Mouse (Mus musculus) CH12.LX (cell line): ENCODE results near the gene Tgfa. TPM values are rescaled to one million over a fixed set of nuclear protein-coding genes. Genes with fewer than 3 reads are reported as not detected.

Source experiments
- DNase-seq: peaks from one replicate; pipeline ENCODE4 v3.0.0-alpha.2; 2013; ENCODE audit errors: extremely low read depth
- H3K27ac ChIP-seq: 2 replicates; pipeline ENCODE4 v1.5.1; 2012; ENCODE audit warnings: low read depth, mild to moderate bottlenecking, control low read depth, moderate library complexity; ENCODE audit not compliant: insufficient read depth
- H3K27me3 ChIP-seq: replicated peaks from 2 replicates; pipeline ENCODE3; 2012; ENCODE audit warnings: inconsistent platforms
- H3K36me3 ChIP-seq, 2 experiments: replicated peaks in 1 of 2; 2 replicates each; pipeline versions ENCODE3 to v1.6.1; 2012; ENCODE audit warnings: inconsistent platforms in 1 of 2, low read length in 1 of 2, mild to moderate bottlenecking in 1 of 2, mixed read lengths in 1 of 2, moderate library complexity in 1 of 2; ENCODE audit not compliant: control insufficient read depth in 1 of 2, insufficient read depth in 1 of 2
- H3K4me1 ChIP-seq, 2 experiments: 2 replicates each; pipeline ENCODE4 v1.6.1; 2012; ENCODE audit warnings: inconsistent platforms in 1 of 2, moderate library complexity in 1 of 2; ENCODE audit not compliant: insufficient read depth in 2 of 2, control insufficient read depth in 1 of 2
- H3K4me2 ChIP-seq: 2 replicates; pipeline ENCODE4 v1.6.1; 2012; ENCODE audit warnings: low read depth, mild to moderate bottlenecking, control low read depth; ENCODE audit not compliant: poor library complexity, insufficient read depth, severe bottlenecking
- H3K4me3 ChIP-seq, 3 experiments: fragments of 150-350 bp in 1 of 3; sonication (generic) in 1 of 3; replicated peaks in 1 of 3; 2 replicates each; pipeline versions ENCODE3 to v1.5.1; 2011 to 2012; ENCODE audit warnings: low read depth in 2 of 3, low read length in 2 of 3, mild to moderate bottlenecking in 2 of 3, moderate library complexity in 2 of 3, control low read depth in 1 of 3, improper control_type of control experiment in 1 of 3, inconsistent platforms in 1 of 3, mixed read lengths in 1 of 3; ENCODE audit not compliant: poor library complexity in 1 of 3
- H3K79me2 ChIP-seq: replicated peaks from 2 replicates; pipeline ENCODE4 v1.6.1; 2012; ENCODE audit warnings: mild to moderate bottlenecking, moderate library complexity; ENCODE audit not compliant: control insufficient read depth, poor library complexity, insufficient read depth, severe bottlenecking; ENCODE audit errors: extremely low read depth
- H3K9ac ChIP-seq: 2 replicates; pipeline ENCODE4 v1.6.1; 2012; ENCODE audit warnings: low read depth, mild to moderate bottlenecking, control low read depth, moderate library complexity; ENCODE audit not compliant: insufficient read depth
- H3K9me3 ChIP-seq: replicated peaks from 2 replicates; pipeline ENCODE3; 2012; ENCODE audit warnings: low read length, inconsistent platforms, mixed read lengths
- CHD1 ChIP-seq: IDR thresholded peaks from 2 replicates; pipeline ENCODE4 v1.6.1; 2012; ENCODE audit warnings: low read depth, low read length, improper control_type of control experiment, inconsistent platforms
- CTCF ChIP-seq, 2 experiments: IDR thresholded peaks in 1 of 2; conservative IDR thresholded peaks in 1 of 2; 2 replicates each; pipeline ENCODE4 v1.5.1; 2011 to 2012; ENCODE audit warnings: low read depth in 2 of 2, low read length in 2 of 2, improper control_type of control experiment in 1 of 2, inconsistent platforms in 1 of 2, mild to moderate bottlenecking in 1 of 2, moderate library complexity in 1 of 2
- E2F4 ChIP-seq: IDR thresholded peaks from 2 replicates; pipeline ENCODE4 v1.6.1; 2011; ENCODE audit warnings: low read depth, low read length, improper control_type of control experiment; ENCODE audit not compliant: insufficient replicate concordance
- EP300 ChIP-seq: IDR thresholded peaks from 2 replicates; pipeline ENCODE4 v1.6.1; 2011; ENCODE audit warnings: low read length, improper control_type of control experiment
- ETS1 ChIP-seq: conservative IDR thresholded peaks from 2 replicates; pipeline ENCODE4 v1.6.1; 2012; ENCODE audit warnings: low read depth, mild to moderate bottlenecking, inconsistent platforms, low read length, improper control_type of control experiment, moderate library complexity
- MEF2A ChIP-seq: IDR thresholded peaks from 2 replicates; pipeline ENCODE4 v1.6.1; 2014; ENCODE audit warnings: low read depth, mild to moderate bottlenecking, inconsistent platforms, low read length, improper control_type of control experiment, borderline replicate concordance
- MXI1 ChIP-seq: IDR thresholded peaks from 2 replicates; pipeline ENCODE4 v1.6.1; 2011; ENCODE audit warnings: mild to moderate bottlenecking, low read depth, low read length, improper control_type of control experiment
- RCOR1 ChIP-seq: conservative IDR thresholded peaks from 2 replicates; pipeline ENCODE4 v1.6.1; 2012; ENCODE audit warnings: low read depth, mild to moderate bottlenecking, inconsistent platforms, low read length, improper control_type of control experiment
- SIN3A ChIP-seq: IDR thresholded peaks from 2 replicates; pipeline ENCODE4 v1.6.1; 2012; ENCODE audit warnings: low read length, improper control_type of control experiment, inconsistent platforms
- SMC3 ChIP-seq: IDR thresholded peaks from 2 replicates; pipeline ENCODE4 v1.6.1; 2011; ENCODE audit warnings: low read depth, low read length, improper control_type of control experiment
- UBTF ChIP-seq: IDR thresholded peaks from 2 replicates; pipeline ENCODE4 v1.6.1; 2012; ENCODE audit warnings: low read depth, mild to moderate bottlenecking, inconsistent platforms, low read length, improper control_type of control experiment, moderate library complexity
- dilution Hi-C: fragments of 300-500 bp; cut with MboI; formaldehyde crosslinking; loops from 2 replicates; pipeline ENCODE4 v1.14.3; 2020; ENCODE audit warnings: low sequenced_read_pairs; ENCODE audit not compliant: extremely low pct_unique_long_range_greater_than_20kb, extremely low pct_ligation_motif_present
- in situ Hi-C: fragments of 300-500 bp; cut with MboI; formaldehyde crosslinking; loops from 3 replicates; pipeline ENCODE4 v1.14.3; 2019; ENCODE audit warnings: low sequenced_read_pairs, low pct_ligation_motif_present, low pct_unique_long_range_greater_than_20kb, mixed read lengths
- polyA plus RNA-seq: library from polyadenylated mRNA; unstranded; fragments of >175 nt; gene quantifications from 2 replicates; pipeline ENCODE4 v1.2.1, GENCODE M21; 2012; ENCODE audit warnings: low read depth; ENCODE audit not compliant: insufficient read length
- total RNA-seq, 2 experiments: library from RNA; depleted of rRNA; stranded (reverse); fragments of 300-350 nt in 1 of 2; fragments of >200 nt in 1 of 2; gene quantifications; 2 replicates each; pipeline ENCODE4 v1.2.3; 2012 to 2014

Tgfa gene
- total and polyA plus RNA-seq, 3 experiments: not detected

- Histone ChIP-seq H3K4me1 (peaks cover 2 to 4% of the 10 kb centered on the region in 2 experiments; a peak in 2 of 4 replicates), H3K4me3 (no peak overlapping the region), H3K9ac (no peak overlapping the region), H3K79me2 (no peaks in the 10 kb centered on the region), H3K27me3 (peaks cover 88% of the 10 kb centered on the region), H3K4me2 (no peak overlapping the region), H3K9me3 (no peaks in the 10 kb centered on the region), H3K27ac (no peak overlapping the region), H3K36me3 (no peaks in the 10 kb centered on the region)
- no peak for TF ChIP-seq MEF2A
- no peak for TF ChIP-seq SMC3
- no peak for TF ChIP-seq EP300
- dilution Hi-C loops (no loop called here), in situ Hi-C loops (no loop called here)
- no peak for DNase-seq
Observed at GRCm38 (mm10) chr6:86210017-86210408, 15.0 kb downstream of the Tgfa start.

- no peaks in the 10 kb centered on the region for H3K79me2 ChIP-seq
- no peak overlapping the region for H3K9ac ChIP-seq
- no peak overlapping the region for H3K4me2 ChIP-seq
- no peak overlapping the region for H3K27ac ChIP-seq
- H3K4me3 ChIP-seq: no peak overlapping the region
- DNase-seq: no peak
- peaks cover 87% of the 10 kb centered on the region for H3K27me3 ChIP-seq
- TF ChIP-seq RCOR1 (no peak), E2F4 (no peak), SIN3A (no peak), CTCF (conservative IDR thresholded peaks at IDR 0.05 in 1 of 2, IDR thresholded peaks at IDR 0.05 in 1 of 2; ENCODE audit: low read depth in 2 of 2, low read length in 2 of 2) (no peak), UBTF (no peak)
- in situ Hi-C loops: no loop called here
- no peaks in the 10 kb centered on the region for H3K36me3 ChIP-seq
- peaks cover 2 to 4% of the 10 kb centered on the region in 2 experiments; a peak in 2 of 4 replicates for H3K4me1 ChIP-seq
- no peaks in the 10 kb centered on the region for H3K9me3 ChIP-seq
- dilution Hi-C loops: no loop called here
Observed at GRCm38 (mm10) chr6:86210619-86211018, 15.6 kb downstream of the Tgfa start.

- DNase-seq: no peak
- no peaks in the 10 kb centered on the region for H3K79me2 ChIP-seq
- H3K4me2 ChIP-seq: no peak overlapping the region
- H3K9ac ChIP-seq: no peak overlapping the region
- TF ChIP-seq E2F4 (no peak), MXI1 (no peak), ETS1 (no peak), CHD1 (no peak), UBTF (no peak)
- TF ChIP-seq, all 38 proteins: peak for 0
- in situ Hi-C loops: no loop called here
- dilution Hi-C loops: no loop called here
- Histone ChIP-seq H3K9me3 (no peaks in the 10 kb centered on the region), H3K27me3 (peaks cover 88% of the 10 kb centered on the region), H3K4me3 (no peak overlapping the region), H3K4me1 (peaks cover 2 to 4% of the 10 kb centered on the region in 2 experiments; a peak in 2 of 4 replicates), H3K36me3 (no peaks in the 10 kb centered on the region), H3K27ac (no peak overlapping the region)
Observed at GRCm38 (mm10) chr6:86211081-86211763, 16.2 kb downstream of the Tgfa start.
